Mouse (Mus musculus) kidney, adult 8-10 months (tissue): Measurements from ENCODE around the gene Mad1l1.

Experiments
- DNase-seq, 2 experiments: peaks; one replicate each; pipeline ENCODE4 v3.0.0; 2022

Gene Mad1l1

GRCm38 (mm10) chr5:139985073-139985746 lies 336.1 kb downstream of the Mad1l1 start:
- DNase-seq = peak; percentile 28 to 35

GRCm38 (mm10) chr5:139981976-139982375 lies 339.4 kb downstream of the Mad1l1 start:
- no peak for DNase-seq

- DNase-seq = no peak
Observed at GRCm38 (mm10) chr5:139979371-139979770, 342.0 kb downstream of the Mad1l1 start.

- no peak for DNase-seq
Observed at GRCm38 (mm10) chr5:139978525-139979276, 342.7 kb downstream of the Mad1l1 start.

GRCm38 (mm10) chr5:139977476-139977875 lies 343.9 kb downstream of the Mad1l1 start:
- no peak for DNase-seq

GRCm38 (mm10) chr5:139976584-139976983 lies 344.8 kb downstream of the Mad1l1 start:
- no peak for DNase-seq

GRCm38 (mm10) chr5:139970186-139970631 lies 351.1 kb downstream of the Mad1l1 start:
- DNase-seq = peak; percentile 57 to 71

- no peak for DNase-seq
Observed at GRCm38 (mm10) chr5:139969151-139969948, 352.0 kb downstream of the Mad1l1 start.

GRCm38 (mm10) chr5:139965596-139965995 lies 355.8 kb downstream of the Mad1l1 start:
- no peak for DNase-seq

- no peak for DNase-seq
Observed at GRCm38 (mm10) chr5:139964391-139964790, 357.0 kb downstream of the Mad1l1 start.

GRCm38 (mm10) chr5:139959741-139960140 lies 361.6 kb downstream of the Mad1l1 start:
- no peak for DNase-seq
